Comparison of ENCODE assay signal across 8 mouse cellular contexts in genomic region chr5:140411339-140411738, GRCm38 (mm10). TPM values are rescaled to one million over a fixed set of nuclear protein-coding genes. Genes with fewer than 3 reads are reported as not detected.
DNase-seq lines count a peak whose midpoint lies in the region; ATAC-seq lines count a peak whose summit lies in the region.

No protein-coding gene starts in this region.

- H3K4me1 ChIP-seq in limb, embryonic 10.5 days, result peaks cover 9% of the 10 kb centered on the region

- DNase-seq in layer of hippocampus, adult 11-12 months (ENCODE audit: low spot score), result peak; percentile 69
- no peak for DNase-seq in layer of hippocampus, adult 9-10 months (ENCODE audit: low spot score)
- DNase-seq in NIH3T3 (ENCODE audit: low read depth), result peak; percentile 80
- DNase-seq in limb, embryonic 10.5 days (ENCODE audit: low spot score), result peak; percentile 74
- peak; percentile 50 to 75 for DNase-seq in natural killer cell, adult 2 months (ENCODE audit: low spot score in 2 of 2)
- peak; percentile 89 for DNase-seq in thymus, postnatal 4 days

- H3K27ac ChIP-seq in limb, embryonic 10.5 days, result no peak overlapping the region

- peak; percentile 87 for ATAC-seq in common myeloid progenitor, adult 5-6 weeks (replicated peaks; ENCODE audit: low read depth, poor library complexity, severe bottlenecking)
- ATAC-seq in hematopoietic stem cell, adult 5-6 weeks (replicated peaks in 1 of 2; ENCODE audit: insufficient read depth in 1 of 2, low FRiP score in 2 of 2, low TSS enrichment in 1 of 2, low read depth in 1 of 2, poor library complexity in 2 of 2, severe bottlenecking in 2 of 2), result peak; percentile 46 to 62; a peak in 3 of 4 replicates

- H3K9me3 ChIP-seq in limb, embryonic 10.5 days (replicated peaks), result no peaks in the 10 kb centered on the region

- H3K36me3 ChIP-seq in limb, embryonic 10.5 days, result no peaks in the 10 kb centered on the region

- H3K4me3 ChIP-seq in limb, embryonic 10.5 days, result no peak overlapping the region

- WGBS in limb, embryonic 10.5 days, result 37% methylated on average over 8 of the region's 8 CpGs

- no peaks in the 10 kb centered on the region for H3K27me3 ChIP-seq in limb, embryonic 10.5 days (ENCODE audit: low read depth, poor library complexity, severe bottlenecking)

RNA-seq across cellular contexts. Expression of gene Eif3b, which starts 7.8 kb away (rescaled TPM):
- 212 and 281 TPM in 2 replicates for total RNA-seq in common myeloid progenitor, adult 5-6 weeks (2017)
- total RNA-seq in hematopoietic stem cell, adult 5-6 weeks (2017), result 118 and 144 TPM in 2 replicates
- polyA plus RNA-seq in limb, embryonic 10.5 days (2016; fragmentation: Nextera tagmentation; extraction: Ambion mirVana), result 201 and 231 TPM in 2 replicates

RNA-seq across cellular contexts. Expression of gene Snx8, which starts 22.3 kb away (rescaled TPM):
- total RNA-seq in common myeloid progenitor, adult 5-6 weeks (2017), result 3.9 and 5.5 TPM in 2 replicates
- total RNA-seq in hematopoietic stem cell, adult 5-6 weeks (2017), result 3.4 and 5.4 TPM in 2 replicates
- 22.4 and 25.4 TPM in 2 replicates for polyA plus RNA-seq in limb, embryonic 10.5 days (2016; fragmentation: Nextera tagmentation; extraction: Ambion mirVana)

RNA-seq across cellular contexts. Expression of gene Gm4869, which starts 34.1 kb away (rescaled TPM):
- not detected in 2 replicates for total RNA-seq in common myeloid progenitor, adult 5-6 weeks (2017)
- total RNA-seq in hematopoietic stem cell, adult 5-6 weeks (2017), result not detected in 2 replicates
- polyA plus RNA-seq in limb, embryonic 10.5 days (2016; fragmentation: Nextera tagmentation; extraction: Ambion mirVana), result not detected in 2 replicates
